Mouse (Mus musculus) neural tube, embryonic 14.5 days (tissue): ENCODE data around the gene Plpp7. TPM values are rescaled to one million over a fixed set of nuclear protein-coding genes. Genes with fewer than 3 reads are reported as not detected.

Experiments
- ATAC-seq: fragments of 200-750 bp; cut with Nextera tagmentation; 2 replicates; pipeline ENCODE4 v1.8.0; 2017; ENCODE audit warnings: low read depth, mild to moderate bottlenecking, moderate TSS enrichment, moderate library complexity
- H3K27ac ChIP-seq: fragments of 300-500 bp; sonication (generic); 2 replicates; pipeline ENCODE4 v1.5.1; 2014; ENCODE audit warnings: low read depth, mild to moderate bottlenecking, control low read depth, low read length, moderate library complexity, mixed read lengths
- H3K27me3 ChIP-seq: fragments of 300-500 bp; sonication (generic); 2 replicates; pipeline ENCODE4 v1.6.1; 2014; ENCODE audit warnings: low read length; ENCODE audit not compliant: control insufficient read depth, insufficient read depth
- H3K36me3 ChIP-seq: fragments of 300-500 bp; sonication (generic); 2 replicates; pipeline ENCODE4 v1.6.1; 2014; ENCODE audit warnings: low read length, mixed read lengths; ENCODE audit not compliant: control insufficient read depth, insufficient read depth
- H3K4me1 ChIP-seq: fragments of 300-500 bp; sonication (generic); 2 replicates; pipeline ENCODE4 v1.6.1; 2014; ENCODE audit warnings: low read length; ENCODE audit not compliant: control insufficient read depth, insufficient read depth
- H3K4me2 ChIP-seq: fragments of 300-500 bp; sonication (generic); 2 replicates; pipeline ENCODE4 v1.6.1; 2014; ENCODE audit warnings: mild to moderate bottlenecking, low read depth, low read length, control low read depth
- H3K4me3 ChIP-seq: fragments of 300-500 bp; sonication (generic); 2 replicates; pipeline ENCODE4 v1.5.1; 2014; ENCODE audit warnings: low read depth, low read length, control low read depth, mixed read lengths
- H3K9ac ChIP-seq: fragments of 300-500 bp; sonication (generic); replicated peaks from 2 replicates; pipeline ENCODE4 v1.6.1; 2014; ENCODE audit warnings: low read depth, mild to moderate bottlenecking, control low read depth, low read length, mixed read lengths
- H3K9me3 ChIP-seq: fragments of 300-500 bp; sonication (generic); 2 replicates; pipeline ENCODE4 v1.6.1; 2016; ENCODE audit warnings: low read length; ENCODE audit not compliant: control insufficient read depth
- WGBS: fragments of 180-500 bp; shearing (Covaris S2); extraction: QIAGEN DNeasy Blood & Tissue Kit; methylation state at CpG from one replicate; pipeline ENCODE4 v1.1.7; 2014; 5-methylcytosine and 5-hydroxymethylcytosine counted together
- polyA plus RNA-seq: library from polyadenylated mRNA; unstranded; fragments of >200 nt; fragmentation: Nextera tagmentation; extraction: Ambion mirVana; gene quantifications from 2 replicates; pipeline ENCODE4 v1.2.1, GENCODE M21; 2014

Gene Plpp7
- polyA plus RNA-seq, 1 experiment from 2014 or later, result 25.2 TPM

DNA sequence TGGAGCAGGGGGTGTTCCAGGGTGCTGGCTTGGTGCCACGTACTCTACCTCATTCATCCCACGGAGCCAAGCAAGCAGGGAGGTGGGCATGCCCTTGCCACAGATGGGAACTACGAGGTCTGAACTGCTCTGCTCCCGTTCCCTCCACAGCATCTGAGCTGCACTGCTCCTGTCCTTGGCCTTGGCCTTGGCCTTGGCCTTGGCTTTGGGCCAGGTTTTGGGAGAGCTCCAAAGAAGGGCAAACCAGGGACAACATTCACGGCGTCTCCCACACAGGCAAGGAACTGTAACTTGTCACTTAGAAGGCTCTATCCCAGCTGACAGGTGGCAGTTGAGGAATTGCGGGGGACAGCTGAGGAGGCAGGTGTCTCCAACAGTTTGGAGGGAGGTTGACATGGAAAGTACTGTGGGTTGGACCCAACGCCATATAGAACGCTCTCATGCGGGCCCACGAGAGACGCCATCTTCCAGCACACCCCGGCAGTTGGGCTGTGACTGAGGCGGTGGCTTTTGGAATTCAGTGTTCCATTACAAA is 16.1 kb upstream of the Plpp7 start:
- ATAC-seq, result no peak
- H3K27ac ChIP-seq, result no peak overlapping the region
- H3K4me3 ChIP-seq, result no peak overlapping the region
- 91% methylated on average over 14 of the region's 14 CpGs for WGBS
- H3K9ac ChIP-seq, result no peak overlapping the region
- peaks cover 12% of the 10 kb centered on the region for H3K4me1 ChIP-seq
- H3K27me3 ChIP-seq, result peaks cover 18% of the 10 kb centered on the region
- no peak overlapping the region for H3K4me2 ChIP-seq
- no peaks in the 10 kb centered on the region for H3K36me3 ChIP-seq
- H3K9me3 ChIP-seq, result no peaks in the 10 kb centered on the region

- Histone ChIP-seq H3K27ac (no peak overlapping the region), H3K9ac (no peak overlapping the region), H3K27me3 (peaks cover 20% of the 10 kb centered on the region), H3K4me2 (no peak overlapping the region), H3K36me3 (no peaks in the 10 kb centered on the region), H3K4me3 (no peak overlapping the region), H3K4me1 (peaks cover 12% of the 10 kb centered on the region), H3K9me3 (no peaks in the 10 kb centered on the region)
- 87% methylated on average over 3 of the region's 3 CpGs for WGBS
- ATAC-seq, result no peak
These were observed 14.6 kb upstream of the Plpp7 start for GRCm38 (mm10) chr2:32080681-32081080.

DNA sequence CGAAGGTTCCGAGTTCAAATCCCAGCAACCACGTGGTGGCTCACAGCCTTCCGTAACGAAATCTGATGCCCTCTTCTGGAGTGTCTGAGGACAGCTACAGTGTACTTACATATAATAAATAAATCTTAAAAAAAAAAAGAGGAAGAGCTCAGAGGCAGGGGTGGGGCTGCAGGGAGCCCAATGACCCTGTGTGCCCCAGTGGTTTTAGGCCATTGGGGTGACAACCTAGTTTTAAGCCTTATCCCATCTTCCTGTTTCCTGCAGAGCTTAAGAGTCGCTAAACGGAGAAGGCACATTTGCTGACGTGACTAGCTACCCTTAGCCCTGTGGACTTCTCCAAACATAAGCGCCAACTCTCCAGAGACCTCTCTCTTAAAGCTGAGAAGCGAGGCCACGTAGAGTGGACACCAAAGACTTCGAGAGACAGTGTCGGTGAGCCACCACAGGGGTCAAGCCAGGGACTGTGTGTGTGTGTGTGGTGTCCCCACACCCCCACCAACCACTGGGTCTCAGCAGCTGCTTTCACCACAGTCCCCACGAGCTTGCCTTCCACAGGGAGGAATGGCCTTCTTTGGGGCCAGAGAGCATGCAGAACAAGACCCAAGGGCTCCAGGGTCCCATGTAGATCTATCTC is 13.9 kb upstream of the Plpp7 start:
- no peak overlapping the region for H3K4me3 ChIP-seq
- ATAC-seq, result no peak
- H3K36me3 ChIP-seq, result no peaks in the 10 kb centered on the region
- H3K27me3 ChIP-seq, result peaks cover 20% of the 10 kb centered on the region
- 84% methylated on average over 14 of the region's 14 CpGs for WGBS
- no peak overlapping the region for H3K9ac ChIP-seq
- no peak overlapping the region for H3K27ac ChIP-seq
- H3K4me2 ChIP-seq, result no peak overlapping the region
- peaks cover 12% of the 10 kb centered on the region for H3K4me1 ChIP-seq
- no peaks in the 10 kb centered on the region for H3K9me3 ChIP-seq

DNA sequence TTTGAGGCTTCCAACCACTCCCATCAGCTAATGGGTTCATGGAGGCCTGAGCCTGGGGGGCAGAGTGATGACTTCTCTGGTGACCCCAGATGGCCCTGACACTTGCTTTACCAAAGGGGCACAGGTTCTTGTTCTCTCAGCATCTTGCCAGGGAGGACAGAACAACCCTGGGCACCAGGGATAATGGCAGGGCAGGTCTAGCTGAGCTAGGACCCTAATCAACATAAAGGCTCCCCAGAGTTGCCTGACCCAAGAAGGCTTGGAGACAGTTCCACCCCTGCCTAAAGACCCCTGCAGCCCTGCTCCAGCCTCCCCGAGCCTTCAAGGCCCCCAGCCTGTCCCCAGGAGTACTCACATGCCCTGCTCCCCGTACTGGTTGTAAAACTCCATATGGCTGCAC is 13.1 kb upstream of the Plpp7 start:
- no peak overlapping the region for H3K27ac ChIP-seq
- H3K36me3 ChIP-seq, result no peaks in the 10 kb centered on the region
- H3K4me1 ChIP-seq, result peaks cover 12% of the 10 kb centered on the region
- 19% methylated on average over 2 of the region's 2 CpGs for WGBS
- H3K4me3 ChIP-seq, result 0 out of 2 replicates have a peak overlapping the region, but pooled peaks have one; percentile 64
- peak overlapping the region; percentile 100; the same call in 1 of the 2 replicates for H3K4me2 ChIP-seq
- no peak for ATAC-seq
- H3K9me3 ChIP-seq, result no peaks in the 10 kb centered on the region
- peaks cover 22% of the 10 kb centered on the region for H3K27me3 ChIP-seq
- H3K9ac ChIP-seq, result no peak overlapping the region

- peaks cover 13% of the 10 kb centered on the region for H3K4me1 ChIP-seq
- no peak; the same call in 1 of the 2 replicates for ATAC-seq
- peak overlapping the region; percentile 64 for H3K4me3 ChIP-seq
- no peaks in the 10 kb centered on the region for H3K9me3 ChIP-seq
- under 1% methylated on average over 83 of the region's 91 CpGs for WGBS
- no peak overlapping the region for H3K27ac ChIP-seq
- H3K4me2 ChIP-seq, result peak overlapping the region; percentile 100
- H3K36me3 ChIP-seq, result no peaks in the 10 kb centered on the region
- peak overlapping the region; percentile 57; the same call in 1 of the 2 replicates for H3K9ac ChIP-seq
- H3K27me3 ChIP-seq, result peaks cover 31% of the 10 kb centered on the region
These were observed 11.9 kb upstream of the Plpp7 start for GRCm38 (mm10) chr2:32083159-32084011.

GRCm38 (mm10) chr2:32084111-32084871 is 11.0 kb upstream of the Plpp7 start, which contains the start of gene Fam78a:
TSS of gene Fam78a (minus strand) at chr2:32084857.
- Histone ChIP-seq H3K4me1 (peaks cover 15% of the 10 kb centered on the region), H3K4me3 (peak within 1 kb of the TSS; percentile 64), H3K36me3 (no peaks in the 10 kb centered on the region), H3K9ac (peak within 1 kb of the TSS; percentile 57), H3K27me3 (peaks cover 31% of the 10 kb centered on the region), H3K27ac (no peak within 1 kb of the TSS), H3K9me3 (no peaks in the 10 kb centered on the region), H3K4me2 (peak within 1 kb of the TSS; percentile 100)
- WGBS, result under 1% methylated on average over 59 of the region's 68 CpGs
- ATAC-seq, result peak; percentile 80

GRCm38 (mm10) chr2:32084872-32085199 is 10.5 kb upstream of the Plpp7 start:
- Histone ChIP-seq H3K4me3 (peak overlapping the region; percentile 64), H3K36me3 (no peaks in the 10 kb centered on the region), H3K9ac (no peak overlapping the region), H3K27ac (no peak overlapping the region), H3K4me2 (peak overlapping the region; percentile 100), H3K4me1 (peaks cover 15% of the 10 kb centered on the region), H3K27me3 (peaks cover 31% of the 10 kb centered on the region), H3K9me3 (no peaks in the 10 kb centered on the region)
- 25% methylated on average over 2 of the region's 2 CpGs for WGBS
- ATAC-seq, result no peak

- Histone ChIP-seq H3K9me3 (no peaks in the 10 kb centered on the region), H3K9ac (no peak overlapping the region), H3K4me3 (no peak overlapping the region), H3K4me1 (peaks cover 15% of the 10 kb centered on the region), H3K27ac (no peak overlapping the region), H3K36me3 (no peaks in the 10 kb centered on the region), H3K27me3 (peaks cover 31% of the 10 kb centered on the region), H3K4me2 (no peak overlapping the region)
- no peak for ATAC-seq
- 64% methylated on average over 2 of the region's 2 CpGs for WGBS
These were observed 10.1 kb upstream of the Plpp7 start for GRCm38 (mm10) chr2:32085231-32085630.
